Mouse (Mus musculus) neural tube, embryonic 13.5 days (tissue): ENCODE measurements at regions not wholly inside any gene's neighbourhood (a gene's known extent, or its start where the extent isn't known, plus 50 kb on each side); places are given as distances from the start of the nearest gene placed in this dataset.

ENCODE experiments used
- ATAC-seq: fragments of 200-750 bp; cut with Nextera tagmentation; 2 replicates; pipeline ENCODE4 v1.8.0; 2017; ENCODE audit warnings: low read depth, mild to moderate bottlenecking, moderate TSS enrichment, moderate library complexity
- H3K27ac ChIP-seq: fragments of 300-500 bp; sonication (generic); replicated peaks from 2 replicates; pipeline ENCODE4 v1.5.1; 2015; ENCODE audit warnings: moderate library complexity, mild to moderate bottlenecking, inconsistent platforms
- H3K27me3 ChIP-seq: fragments of 300-500 bp; sonication (generic); 2 replicates; pipeline ENCODE4 v1.6.1; 2015; ENCODE audit warnings: mild to moderate bottlenecking, inconsistent platforms
- H3K36me3 ChIP-seq: fragments of 300-500 bp; sonication (generic); 2 replicates; pipeline ENCODE4 v1.6.1; 2015; ENCODE audit warnings: mild to moderate bottlenecking, inconsistent platforms
- H3K4me1 ChIP-seq: fragments of 300-500 bp; sonication (generic); replicated peaks from 2 replicates; pipeline ENCODE4 v1.6.1; 2015; ENCODE audit warnings: inconsistent platforms
- H3K4me2 ChIP-seq: fragments of 300-500 bp; sonication (generic); 2 replicates; pipeline ENCODE4 v1.6.1; 2015; ENCODE audit warnings: inconsistent platforms, mild to moderate bottlenecking, moderate library complexity
- H3K4me3 ChIP-seq: fragments of 300-500 bp; sonication (generic); 2 replicates; pipeline ENCODE4 v1.5.1; 2015; ENCODE audit warnings: mild to moderate bottlenecking, inconsistent platforms
- H3K9ac ChIP-seq: fragments of 300-500 bp; sonication (generic); 2 replicates; pipeline ENCODE4 v1.6.1; 2015; ENCODE audit warnings: moderate library complexity, mild to moderate bottlenecking, inconsistent platforms
- H3K9me3 ChIP-seq: fragments of 300-500 bp; sonication (generic); 2 replicates; pipeline ENCODE4 v1.6.1; 2016; ENCODE audit warnings: inconsistent platforms
- WGBS: fragments of 180-500 bp; shearing (Covaris S2); methylation state at CpG from one replicate; pipeline ENCODE4 v1.1.7; 2015; 5-methylcytosine and 5-hydroxymethylcytosine counted together

- Histone ChIP-seq H3K4me2 (no peak overlapping the region), H3K4me1 (no peaks in the 10 kb centered on the region), H3K4me3 (no peak overlapping the region), H3K27ac (no peak overlapping the region), H3K9ac (no peak overlapping the region), H3K27me3 (no peaks in the 10 kb centered on the region), H3K9me3 (no peaks in the 10 kb centered on the region), H3K36me3 (no peaks in the 10 kb centered on the region)
- ATAC-seq = no peak
- WGBS = 80% methylated on average over 2 of the region's 2 CpGs
Measured at GRCm38 (mm10) chr7:111230630-111231029, 147.8 kb upstream of the Eif4g2 start.

GRCm38 (mm10) chr7:111227082-111227481 lies 144.3 kb upstream of the Eif4g2 start:
- WGBS = 88% methylated on average over 3 of the region's 3 CpGs

GRCm38 (mm10) chr7:111226026-111226656 lies 143.3 kb upstream of the Eif4g2 start:
- no peaks in the 10 kb centered on the region for H3K27me3 ChIP-seq
- H3K27ac ChIP-seq = no peak overlapping the region
- H3K4me2 ChIP-seq = no peak overlapping the region
- no peak overlapping the region for H3K4me3 ChIP-seq
- no peaks in the 10 kb centered on the region for H3K9me3 ChIP-seq
- H3K36me3 ChIP-seq = no peaks in the 10 kb centered on the region
- ATAC-seq = no peak
- WGBS = 81% methylated on average over 1 of the region's 1 CpGs
- no peaks in the 10 kb centered on the region for H3K4me1 ChIP-seq
- H3K9ac ChIP-seq = no peak overlapping the region

More at GRCm38 (mm10) chr7:111227082-111227481, 144.3 kb upstream of the Eif4g2 start:
- Histone ChIP-seq H3K4me1 (no peaks in the 10 kb centered on the region), H3K4me2 (no peak overlapping the region), H3K27me3 (no peaks in the 10 kb centered on the region), H3K36me3 (no peaks in the 10 kb centered on the region), H3K27ac (no peak overlapping the region), H3K9me3 (no peaks in the 10 kb centered on the region), H3K4me3 (no peak overlapping the region), H3K9ac (no peak overlapping the region)
- ATAC-seq = no peak

GRCm38 (mm10) chr7:111215586-111215985 lies 132.8 kb upstream of the Eif4g2 start:
- Histone ChIP-seq H3K27ac (no peak overlapping the region), H3K9ac (no peak overlapping the region), H3K9me3 (no peaks in the 10 kb centered on the region), H3K27me3 (no peaks in the 10 kb centered on the region), H3K4me3 (no peak overlapping the region), H3K36me3 (no peaks in the 10 kb centered on the region), H3K4me1 (peaks cover 3% of the 10 kb centered on the region), H3K4me2 (no peak overlapping the region)
- no peak for ATAC-seq
- WGBS = 83% methylated on average over 5 of the region's 5 CpGs

GRCm38 (mm10) chr7:111214226-111214906 lies 131.5 kb upstream of the Eif4g2 start:
- H3K27me3 ChIP-seq = no peaks in the 10 kb centered on the region
- no peak overlapping the region for H3K9ac ChIP-seq
- no peak overlapping the region for H3K27ac ChIP-seq
- no peak overlapping the region for H3K4me3 ChIP-seq
- no peak overlapping the region for H3K4me2 ChIP-seq
- H3K36me3 ChIP-seq = no peaks in the 10 kb centered on the region
- 80% methylated on average over 6 of the region's 6 CpGs for WGBS
- ATAC-seq = no peak
- peaks cover 3% of the 10 kb centered on the region for H3K4me1 ChIP-seq
- no peaks in the 10 kb centered on the region for H3K9me3 ChIP-seq

GRCm38 (mm10) chr7:111212188-111212587 lies 129.4 kb upstream of the Eif4g2 start:
- no peak for ATAC-seq
- Histone ChIP-seq H3K4me2 (no peak overlapping the region), H3K9me3 (no peaks in the 10 kb centered on the region), H3K4me3 (no peak overlapping the region), H3K27me3 (no peaks in the 10 kb centered on the region), H3K9ac (no peak overlapping the region), H3K4me1 (peaks cover 3% of the 10 kb centered on the region), H3K36me3 (no peaks in the 10 kb centered on the region), H3K27ac (no peak overlapping the region)
- 73% methylated on average over 5 of the region's 5 CpGs for WGBS

GRCm38 (mm10) chr7:111211641-111212040 lies 128.8 kb upstream of the Eif4g2 start:
- no peak overlapping the region for H3K9ac ChIP-seq
- H3K4me3 ChIP-seq = no peak overlapping the region
- no peaks in the 10 kb centered on the region for H3K27me3 ChIP-seq
- no peak overlapping the region for H3K4me2 ChIP-seq
- H3K4me1 ChIP-seq = peaks cover 3% of the 10 kb centered on the region
- ATAC-seq = no peak
- H3K9me3 ChIP-seq = no peaks in the 10 kb centered on the region
- H3K36me3 ChIP-seq = no peaks in the 10 kb centered on the region
- WGBS = 72% methylated on average over 11 of the region's 11 CpGs
- no peak overlapping the region for H3K27ac ChIP-seq

GRCm38 (mm10) chr7:111210282-111210681 lies 127.5 kb upstream of the Eif4g2 start:
- no peaks in the 10 kb centered on the region for H3K36me3 ChIP-seq
- ATAC-seq = no peak
- H3K4me2 ChIP-seq = no peak overlapping the region
- peaks cover 6% of the 10 kb centered on the region for H3K4me1 ChIP-seq
- WGBS = 67% methylated on average over 8 of the region's 8 CpGs
- H3K4me3 ChIP-seq = no peak overlapping the region
- no peaks in the 10 kb centered on the region for H3K27me3 ChIP-seq
- H3K27ac ChIP-seq = no peak overlapping the region
- no peaks in the 10 kb centered on the region for H3K9me3 ChIP-seq
- no peak overlapping the region for H3K9ac ChIP-seq

- 0 out of 2 replicates have a peak overlapping the region, but pooled peaks have one; percentile 13 for H3K27ac ChIP-seq
- H3K27me3 ChIP-seq = no peaks in the 10 kb centered on the region
- H3K9me3 ChIP-seq = no peaks in the 10 kb centered on the region
- no peak overlapping the region for H3K4me2 ChIP-seq
- ATAC-seq = no peak; the same call in 1 of the 2 replicates
- H3K36me3 ChIP-seq = no peaks in the 10 kb centered on the region
- WGBS = 44% methylated on average over 5 of the region's 5 CpGs
- no peak overlapping the region for H3K4me3 ChIP-seq
- H3K4me1 ChIP-seq = peaks cover 6% of the 10 kb centered on the region
- H3K9ac ChIP-seq = no peak overlapping the region
Measured at GRCm38 (mm10) chr7:111205876-111206275, 123.0 kb upstream of the Eif4g2 start.

GRCm38 (mm10) chr7:111198608-111199355 lies 116.0 kb upstream of the Eif4g2 start:
- H3K9me3 ChIP-seq = no peaks in the 10 kb centered on the region
- no peak overlapping the region for H3K4me3 ChIP-seq
- peak overlapping the region; percentile 47; the same call in 1 of the 2 replicates for H3K27ac ChIP-seq
- ATAC-seq = no peak
- H3K27me3 ChIP-seq = no peaks in the 10 kb centered on the region
- 40% methylated on average over 10 of the region's 10 CpGs for WGBS
- peaks cover 12% of the 10 kb centered on the region; the same call in 1 of the 2 replicates for H3K4me1 ChIP-seq
- H3K36me3 ChIP-seq = no peaks in the 10 kb centered on the region
- H3K4me2 ChIP-seq = no peak overlapping the region
- no peak overlapping the region for H3K9ac ChIP-seq

GRCm38 (mm10) chr7:111191674-111192073 lies 108.8 kb upstream of the Eif4g2 start:
- ATAC-seq = peak; percentile 61; the same call in 1 of the 2 replicates
- H3K27me3 ChIP-seq = no peaks in the 10 kb centered on the region
- 73% methylated on average over 4 of the region's 4 CpGs for WGBS
- H3K4me2 ChIP-seq = no peak overlapping the region
- H3K36me3 ChIP-seq = no peaks in the 10 kb centered on the region
- no peaks in the 10 kb centered on the region for H3K9me3 ChIP-seq
- no peak overlapping the region for H3K27ac ChIP-seq
- H3K4me3 ChIP-seq = no peak overlapping the region
- H3K9ac ChIP-seq = no peak overlapping the region
- H3K4me1 ChIP-seq = no peaks in the 10 kb centered on the region

GRCm38 (mm10) chr7:111191216-111191615 lies 108.4 kb upstream of the Eif4g2 start:
- Histone ChIP-seq H3K9ac (no peak overlapping the region), H3K36me3 (no peaks in the 10 kb centered on the region), H3K27me3 (no peaks in the 10 kb centered on the region), H3K4me3 (no peak overlapping the region), H3K4me2 (no peak overlapping the region), H3K9me3 (no peaks in the 10 kb centered on the region), H3K4me1 (no peaks in the 10 kb centered on the region), H3K27ac (no peak overlapping the region)
- no peak for ATAC-seq
